Mouse (Mus musculus): Measurements from ENCODE around the gene Acly. TPM values are rescaled to one million over a fixed set of nuclear protein-coding genes. Genes with fewer than 3 reads are reported as not detected.

The Acly gene
- 10 to 100 TPM; 38.9 to 41.2 TPM for total RNA-seq (2021)
- long read RNA-seq, experiment 1, full-length matches to known transcripts = 59 of 86 reads
- long read RNA-seq, experiment 1, partial matches to known transcripts = 19 of 86 reads
- long read RNA-seq, experiment 1, other reads (novel, unspliced or antisense) = 8 of 86 reads
- long read RNA-seq, experiment 2, full-length matches to known transcripts = 74 of 87 reads
- long read RNA-seq, experiment 2, partial matches to known transcripts = 9 of 87 reads
- long read RNA-seq, experiment 2, other reads (novel, unspliced or antisense) = 4 of 87 reads

DNA sequence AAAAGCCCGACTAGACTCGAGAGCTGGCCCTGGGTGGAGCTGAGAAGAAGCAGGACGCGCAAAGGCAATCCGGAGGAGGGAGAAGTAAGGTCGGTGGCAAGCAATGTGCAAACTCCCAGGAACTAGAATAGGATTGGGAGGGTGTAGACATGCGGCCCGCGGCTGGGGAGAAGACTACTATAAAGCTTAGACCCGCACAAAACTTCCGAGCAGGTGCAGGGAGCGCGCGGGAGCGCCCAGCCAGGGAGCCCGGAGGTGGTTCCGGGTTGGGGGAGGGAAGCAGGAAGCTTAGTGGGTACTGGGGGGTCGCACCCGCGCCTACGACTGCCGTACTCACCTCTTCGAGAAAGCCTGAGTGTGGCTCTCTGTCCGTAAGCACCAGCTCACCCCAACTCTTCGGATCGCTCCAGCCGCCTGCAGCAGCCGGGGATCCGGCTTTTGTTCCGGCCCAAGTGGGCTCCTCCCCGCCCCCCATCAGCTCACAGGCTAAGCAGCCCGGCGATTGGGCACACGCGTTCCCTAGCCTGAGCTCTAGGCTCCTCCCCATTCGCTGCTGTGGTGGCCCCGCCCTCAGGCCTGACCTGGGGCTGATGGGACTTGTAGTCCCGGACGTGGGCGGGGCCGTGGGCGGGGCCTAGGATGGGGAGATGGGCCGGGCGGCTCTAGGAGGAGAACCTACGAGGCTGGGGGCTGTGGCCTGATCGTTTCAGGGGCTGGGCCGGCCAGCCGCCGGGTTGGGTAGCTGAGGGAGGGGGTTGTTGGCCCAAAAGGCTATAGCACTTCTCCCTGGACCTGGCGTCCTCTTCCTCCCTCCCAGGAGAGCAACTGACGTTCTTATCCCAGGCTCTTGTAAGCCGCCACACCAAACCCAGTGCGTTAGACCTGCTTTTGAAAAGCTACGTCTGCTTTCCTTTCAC is at the start of gene Acly:
TSS of gene Acly (minus strand) at position 543 of the 917 bp plus-strand sequence.
- peak; percentile 98 to 99 for DNase-seq
- intact Hi-C loops (cut with DNase I) = no loop called here

DNA sequence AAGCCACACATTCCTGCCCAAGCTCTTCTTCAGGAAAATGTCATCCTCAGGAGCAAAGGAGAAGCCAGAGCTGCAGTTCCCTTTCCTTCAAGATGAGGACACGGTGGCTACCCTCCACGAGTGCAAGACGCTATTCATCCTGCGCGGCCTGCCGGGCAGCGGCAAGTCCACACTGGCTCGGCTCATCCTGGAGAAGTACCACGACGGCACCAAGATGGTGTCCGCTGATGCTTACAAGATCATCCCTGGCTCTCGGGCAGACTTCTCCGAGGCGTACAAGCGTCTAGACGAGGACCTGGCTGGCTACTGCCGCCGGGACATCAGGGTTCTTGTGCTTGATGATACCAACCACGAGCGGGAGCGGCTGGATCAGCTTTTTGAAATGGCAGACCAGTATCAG is 48.5 kb upstream of the Acly start:
- intact Hi-C loops (cut with DNase I) = no loop called here

DNA sequence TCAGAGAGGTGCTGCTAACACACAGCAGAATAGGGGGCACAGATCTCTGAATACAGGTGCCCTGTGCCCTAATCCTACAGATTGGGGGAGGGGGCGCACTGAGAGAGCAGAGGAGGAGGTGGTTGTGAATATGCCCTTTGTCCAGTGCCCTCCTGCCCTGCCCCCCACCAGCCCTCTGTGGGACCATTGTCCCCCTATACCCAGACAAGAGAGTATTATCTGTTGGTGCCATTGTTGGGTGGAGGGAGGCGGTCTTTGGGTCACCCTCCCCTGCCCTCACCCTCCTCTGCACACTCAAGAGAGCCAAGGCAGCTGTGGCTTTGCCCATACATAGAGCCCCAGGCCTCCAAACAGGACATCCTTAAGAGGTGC is 47.7 kb upstream of the Acly start:
- DNase-seq = no peak
- intact Hi-C loops (cut with DNase I) = no loop called here

More for the DNA sequence above, 48.5 kb upstream of the Acly start:
- no peak for DNase-seq

DNA sequence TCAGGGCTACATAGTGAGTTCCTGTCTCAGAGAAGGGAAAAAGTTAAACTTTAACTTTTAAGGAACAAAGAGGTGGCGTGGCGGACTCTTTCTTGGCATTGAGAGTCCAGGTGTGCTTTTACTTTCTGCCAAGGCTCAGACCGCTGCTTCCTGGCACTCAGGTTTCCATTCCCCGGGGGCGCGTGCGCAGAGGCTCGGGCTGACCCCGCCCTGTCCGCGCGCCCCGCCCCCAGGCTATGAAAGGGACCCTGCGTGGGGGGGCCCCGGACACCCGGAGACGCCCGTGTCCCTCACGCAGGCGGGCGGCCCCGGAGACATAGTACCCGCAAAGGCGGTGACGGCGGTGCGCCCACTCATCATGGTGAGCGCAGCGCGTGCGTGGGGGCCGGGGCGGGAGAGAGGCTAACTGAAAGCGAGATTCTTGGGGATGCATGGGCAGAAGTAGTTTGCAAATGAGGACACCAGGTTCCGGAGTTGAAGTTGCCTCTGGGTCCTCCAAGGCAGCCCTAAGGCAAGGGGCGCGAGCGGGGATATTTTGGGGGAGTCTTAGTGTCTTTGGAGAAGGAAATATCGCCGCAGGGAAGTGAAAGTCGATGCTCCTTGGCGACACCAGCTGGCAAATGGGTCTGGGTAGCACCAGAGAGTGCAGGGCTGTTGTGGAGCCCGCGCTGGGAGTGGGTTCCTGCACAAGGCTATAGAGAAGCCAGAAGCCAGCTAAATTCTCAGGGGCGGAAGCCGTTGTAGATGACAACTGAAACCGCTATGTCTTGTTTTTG is 47.1 kb upstream of the Acly start, which contains the start of gene Cnp:
TSS of gene Cnp (plus strand) at position 197 of the 776 bp plus-strand sequence.
- intact Hi-C loops (cut with DNase I) = loop anchor here (5.0 kb wide), 1 partner anchor 187 kb away; the partner anchor contains the start of gene Hcrt
- DNase-seq = peak; percentile 84 to 86

DNA sequence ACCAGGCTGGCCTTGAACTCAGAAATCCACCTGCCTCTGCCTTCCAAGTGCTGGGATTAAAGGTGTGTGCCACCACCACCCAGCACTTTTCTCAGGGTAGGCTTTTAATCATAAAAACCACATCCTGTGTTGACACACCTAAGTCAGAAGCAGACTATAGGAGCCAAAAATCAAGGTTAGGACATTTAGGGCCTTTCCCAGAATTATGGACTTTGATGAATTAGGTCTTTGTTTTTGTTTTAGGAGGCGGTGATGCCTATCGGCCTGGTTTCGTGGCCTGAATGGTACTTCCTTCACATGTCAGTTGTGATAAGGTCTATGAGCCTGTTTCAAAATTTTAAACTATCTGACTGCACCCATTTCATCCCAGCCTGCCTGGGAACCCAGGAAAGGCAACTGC is 46.4 kb upstream of the Acly start:
- no peak for DNase-seq
- intact Hi-C loops (cut with DNase I) = loop anchor here (5.0 kb wide), 1 partner anchor 188 kb away; the partner anchor contains the start of gene Hcrt

DNA sequence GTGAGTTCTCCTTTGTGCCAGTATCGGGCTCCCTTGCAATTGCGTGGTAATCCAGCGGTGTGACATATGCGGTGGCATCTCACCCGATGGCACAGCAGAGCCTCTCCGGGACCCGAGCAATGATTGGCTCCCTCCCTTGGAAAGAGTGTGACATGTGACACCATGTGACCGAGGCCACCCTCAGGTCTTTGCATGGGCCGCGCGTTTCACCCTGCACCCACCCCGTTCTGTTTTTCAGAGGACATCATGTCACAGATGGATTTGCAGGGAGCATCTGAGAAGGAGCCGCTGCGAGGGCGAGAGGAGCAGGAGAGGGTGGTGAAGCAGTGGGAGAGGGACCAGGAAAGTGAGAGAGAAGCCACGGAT is 43.4 kb upstream of the Acly start:
- DNase-seq = peak in 1 of 2 experiments; percentile 14
- intact Hi-C loops (cut with DNase I) = loop anchor here (2.0 to 5.0 kb wide), 4 partner anchors 48 to 191 kb away; partner anchors contain the start of genes Hcrt and Nkiras2

DNA sequence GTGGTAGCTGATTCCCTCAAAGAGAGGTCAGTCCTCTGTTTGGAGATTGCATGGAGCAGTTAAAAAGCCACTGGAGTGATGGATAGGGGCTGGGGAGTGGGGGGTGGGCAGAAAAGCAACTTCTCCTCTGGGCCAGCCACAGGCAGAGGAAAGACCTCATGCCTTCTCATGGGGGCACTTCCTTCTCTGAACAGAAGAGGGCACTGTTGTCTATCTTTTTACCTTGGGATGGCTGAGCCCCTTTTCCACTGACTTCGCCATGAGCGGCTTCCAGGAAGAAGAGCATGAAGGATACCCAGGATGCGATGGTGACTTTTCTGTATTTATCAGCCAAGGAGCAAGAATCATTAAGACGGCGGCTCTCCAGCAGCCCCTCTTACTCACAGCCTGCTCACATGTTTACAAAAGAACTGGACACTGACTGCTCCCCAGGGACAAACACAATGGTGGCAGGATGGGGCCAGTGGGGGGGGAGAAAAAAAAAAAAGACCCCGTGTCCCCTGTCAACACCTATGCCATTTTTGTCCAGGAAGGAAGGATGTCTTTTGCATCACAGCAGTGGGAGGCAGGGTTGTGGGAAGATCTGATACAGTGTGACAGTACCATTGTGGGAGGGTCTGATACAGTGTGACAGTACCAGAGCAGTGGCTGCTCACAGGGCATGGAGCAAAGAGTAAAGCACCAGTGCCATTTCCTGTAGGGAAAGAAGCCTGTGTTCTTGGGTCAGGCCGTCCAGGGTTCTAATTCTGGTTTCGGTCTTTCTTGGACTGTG is 42.8 kb upstream of the Acly start:
- peak; percentile 71 to 87 for DNase-seq
- intact Hi-C loops (cut with DNase I) = loop anchor here (1.0 to 5.0 kb wide), 5 partner anchors 48 to 192 kb away; partner anchors contain the start of genes Hcrt and Nkiras2

DNA sequence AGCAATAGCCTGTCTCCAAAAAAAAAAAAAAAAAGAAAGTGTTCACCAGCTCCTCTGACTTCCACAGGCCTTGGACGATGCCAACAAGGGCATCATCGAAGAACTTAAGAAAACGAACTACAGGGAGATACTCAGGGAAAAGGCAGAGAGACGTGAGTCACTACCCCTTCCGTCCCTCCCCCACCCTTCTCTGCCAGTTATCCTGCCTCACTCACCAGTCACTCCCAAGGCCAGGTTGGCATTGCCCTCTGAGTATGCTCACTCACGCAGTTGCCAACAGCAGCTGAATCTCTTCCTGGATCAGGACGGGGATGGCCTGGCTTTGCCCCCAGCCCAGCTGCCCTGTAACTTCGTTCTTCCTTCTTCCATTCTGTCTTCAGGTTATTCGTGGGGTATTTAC is 42.0 kb upstream of the Acly start:
- DNase-seq = no peak
- intact Hi-C loops (cut with DNase I) = loop anchor here (1.0 to 5.0 kb wide), 5 partner anchors 49 to 193 kb away; partner anchors contain the start of genes Hcrt and Nkiras2

DNA sequence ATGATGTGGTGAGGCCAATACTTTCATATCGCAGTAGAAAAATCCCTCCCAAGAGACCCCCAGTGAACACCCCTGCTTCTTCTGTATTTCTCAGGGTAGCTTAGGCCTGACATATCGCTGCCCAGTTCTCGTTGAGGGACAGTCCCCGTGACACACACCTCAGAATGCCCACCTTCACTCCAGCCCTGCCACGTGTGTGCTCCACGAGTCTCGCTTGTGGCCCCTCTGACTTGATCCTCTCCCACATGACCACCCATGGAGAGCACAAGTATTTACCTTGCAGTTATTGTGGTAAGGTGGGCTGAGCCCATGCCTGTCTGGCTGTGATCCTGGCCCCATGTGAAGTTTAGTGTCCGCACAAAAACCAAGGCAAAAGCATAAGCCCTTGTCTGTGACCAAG is 40.9 kb upstream of the Acly start:
- DNase-seq = no peak
- intact Hi-C loops (cut with DNase I) = no loop called here

DNA sequence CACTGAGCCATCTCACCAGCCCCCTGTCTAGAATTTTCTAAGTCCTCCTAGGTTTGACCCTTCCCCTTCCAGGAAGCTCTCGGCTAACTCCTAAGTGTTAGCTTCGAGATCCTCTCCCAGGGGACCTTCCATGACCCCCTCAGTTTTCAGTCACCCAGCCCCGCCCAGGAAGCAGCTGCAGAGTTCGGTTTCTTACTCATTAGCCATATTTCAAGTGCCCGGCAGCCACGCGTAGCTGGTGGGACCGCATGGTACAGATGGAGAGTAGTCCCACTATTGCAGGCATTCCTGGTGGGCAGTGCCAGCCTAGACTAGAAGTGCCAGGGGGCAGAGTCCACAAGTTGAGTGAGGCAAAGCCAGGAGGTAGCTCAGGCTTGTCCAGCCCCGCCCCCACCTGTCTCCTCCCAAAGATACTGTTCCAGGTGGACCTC is 40.0 kb upstream of the Acly start:
- intact Hi-C loops (cut with DNase I) = no loop called here
- DNase-seq = no peak

DNA sequence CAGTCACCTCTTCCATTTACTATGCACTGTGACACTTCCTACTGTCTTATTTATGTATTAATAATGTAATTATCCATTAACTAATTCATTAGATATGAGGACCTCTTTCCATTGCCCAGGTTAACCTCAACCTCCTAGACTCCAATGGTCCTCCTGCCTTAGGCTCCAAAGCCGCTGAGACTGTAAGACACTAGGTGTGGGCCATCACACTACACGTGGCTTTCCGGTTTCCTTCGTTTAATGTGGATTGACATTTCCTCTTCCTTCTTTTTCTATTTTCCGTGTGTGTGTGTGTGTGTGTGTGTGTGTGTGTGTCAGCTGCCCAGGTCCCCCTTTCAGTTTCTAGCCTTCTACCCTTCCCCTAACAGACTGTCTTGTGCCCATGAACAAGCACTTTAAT is 39.4 kb upstream of the Acly start:
- DNase-seq = no peak
- intact Hi-C loops (cut with DNase I) = no loop called here

DNA sequence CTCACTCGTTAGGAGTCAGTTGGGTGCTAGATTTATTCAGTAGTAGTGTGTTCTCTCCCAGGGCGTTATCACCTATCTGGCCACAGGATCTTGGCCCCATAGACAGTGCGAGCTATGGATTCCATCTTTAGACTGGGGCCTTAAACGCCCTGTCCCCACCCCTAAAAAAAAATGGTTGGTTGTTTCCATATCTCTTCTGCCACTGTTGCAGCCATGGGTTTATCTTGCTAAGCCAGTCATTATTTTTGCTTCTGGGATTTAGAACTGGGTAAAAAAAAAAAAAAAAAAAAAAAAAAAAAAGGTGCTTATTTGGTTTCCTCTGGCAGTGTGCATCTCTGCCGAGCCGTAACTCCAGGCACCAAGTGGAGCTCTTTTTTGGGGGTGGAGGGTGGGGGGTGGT is 36.9 kb upstream of the Acly start:
- intact Hi-C loops (cut with DNase I) = no loop called here
- DNase-seq = no peak

DNA sequence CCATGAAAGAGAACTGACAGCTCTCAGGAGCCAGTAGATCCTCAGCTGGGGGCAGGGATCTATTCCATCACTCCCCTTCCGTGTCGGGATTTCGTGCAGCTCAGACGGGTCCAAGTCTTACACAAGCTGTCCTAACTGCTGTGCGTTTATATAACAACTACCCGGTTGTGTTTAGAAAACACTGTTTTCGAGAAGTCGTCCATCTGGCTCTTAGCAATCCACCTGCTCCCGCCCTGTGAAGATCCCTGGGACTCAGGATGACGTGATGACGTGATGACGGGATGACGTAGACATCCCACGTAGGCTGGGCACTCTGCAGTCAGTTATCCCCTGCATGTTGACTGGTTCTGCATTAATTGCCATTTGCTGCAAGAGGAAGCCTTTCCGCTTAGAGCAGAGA is 36.5 kb upstream of the Acly start:
- intact Hi-C loops (cut with DNase I) = no loop called here
- DNase-seq = no peak

DNA sequence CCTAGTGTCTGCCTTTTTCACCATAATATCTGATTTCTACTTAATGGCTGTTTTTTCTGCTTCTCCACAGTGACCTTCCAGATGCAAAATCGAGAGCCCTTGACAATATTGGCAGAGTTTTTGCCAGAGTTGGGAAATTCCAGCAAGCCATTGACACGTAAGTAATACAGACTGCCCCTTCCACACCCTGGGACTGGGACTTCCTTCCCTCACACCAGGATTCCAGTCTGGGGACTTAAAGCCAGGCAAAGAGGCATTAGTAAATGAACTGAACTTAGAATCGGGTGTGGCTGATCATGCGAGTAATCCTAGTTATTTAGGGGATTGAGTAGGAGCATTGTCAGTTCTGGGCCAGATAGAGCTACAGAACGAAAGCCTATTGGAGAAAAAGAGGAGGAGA is 33.9 kb upstream of the Acly start:
- intact Hi-C loops (cut with DNase I) = no loop called here
- no peak for DNase-seq

DNA sequence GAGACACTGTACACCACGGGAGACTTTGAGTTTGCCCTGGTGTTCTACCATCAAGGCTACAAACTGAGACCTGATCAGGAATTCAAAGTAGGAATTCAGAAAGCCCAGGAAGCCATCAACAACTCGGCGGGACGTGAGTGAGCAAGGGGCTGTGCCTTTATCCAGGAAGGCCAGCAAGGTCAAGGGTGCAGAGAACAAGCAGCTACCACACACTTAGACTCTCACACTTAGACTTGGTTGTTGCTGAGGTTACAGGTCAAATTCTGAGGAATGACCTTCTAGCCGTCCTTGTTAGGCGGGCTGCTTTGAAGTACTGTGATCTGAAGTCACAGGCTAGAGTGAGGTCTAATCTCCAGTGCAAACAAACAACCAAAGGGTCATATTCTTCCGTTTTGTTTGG is 31.7 kb upstream of the Acly start:
- intact Hi-C loops (cut with DNase I) = loop anchor here (2.0 to 5.0 kb wide), 3 partner anchors 73 to 197 kb away; no protein-coding TSS in a partner anchor
- DNase-seq = no peak

DNA sequence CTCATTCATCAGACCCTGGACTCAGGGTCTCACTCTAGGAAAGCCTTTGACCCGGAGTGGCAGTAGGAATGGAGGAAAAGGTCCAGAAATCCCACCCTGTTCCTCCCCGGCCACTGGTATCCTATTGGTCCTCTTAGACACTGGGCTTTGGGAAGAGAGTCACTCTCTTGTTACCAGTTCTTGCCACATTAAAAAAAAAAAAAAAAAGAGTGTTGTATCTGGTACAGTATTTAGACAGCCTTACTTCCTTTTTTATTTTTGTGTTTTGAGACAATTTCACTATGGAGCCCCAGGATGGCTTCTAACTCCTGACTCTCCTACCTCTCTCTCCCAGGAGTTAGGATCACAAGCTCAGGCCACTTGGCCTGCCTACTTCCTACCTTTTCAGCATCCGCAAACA is 29.8 kb upstream of the Acly start:
- intact Hi-C loops (cut with DNase I) = loop anchor here (5.0 kb wide), 2 partner anchors 130 to 195 kb away; no protein-coding TSS in a partner anchor
- DNase-seq = no peak

DNA sequence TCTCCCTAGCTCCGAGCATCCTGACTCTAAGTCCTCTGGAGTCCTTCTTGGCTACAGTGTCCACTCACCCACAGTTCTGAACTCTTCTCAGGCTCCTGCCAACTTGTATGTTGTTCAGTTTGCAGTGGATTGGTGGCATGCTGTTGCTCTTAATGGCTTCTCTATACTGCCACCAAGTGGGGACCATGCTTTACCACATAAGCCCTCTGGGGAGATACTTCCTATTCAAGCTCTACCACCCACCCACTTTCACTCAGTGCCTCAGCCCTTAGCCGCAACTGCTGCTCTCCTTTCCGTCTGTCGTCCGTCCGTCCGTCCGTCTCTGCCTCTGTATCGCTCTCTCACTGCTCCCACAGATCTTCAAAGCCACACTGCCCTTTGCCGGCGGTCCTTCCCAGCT is 27.8 kb upstream of the Acly start:
- intact Hi-C loops (cut with DNase I) = loop anchor here (2.0 to 5.0 kb wide), 3 partner anchors 43 to 193 kb away; no protein-coding TSS in a partner anchor
- peak; percentile 44 to 69 for DNase-seq

DNA sequence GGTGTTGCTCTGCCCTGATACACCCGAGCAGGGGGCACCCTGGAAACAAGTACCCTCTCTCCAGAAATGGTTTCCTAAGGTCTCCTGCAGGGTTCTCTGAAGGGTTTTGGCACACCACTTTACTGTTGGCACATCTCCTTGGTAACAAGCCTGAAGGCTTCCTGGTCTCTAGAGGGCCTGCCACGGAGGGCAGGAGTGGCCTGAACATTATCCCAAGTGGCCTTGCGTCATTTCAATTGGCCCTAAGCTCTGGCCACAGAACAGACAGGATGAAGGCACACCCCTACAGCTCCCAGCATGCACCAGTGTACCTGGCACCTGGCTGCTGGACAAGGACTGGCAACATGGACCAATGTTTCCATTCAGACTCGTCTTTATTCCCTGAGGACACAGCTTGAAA is 25.0 kb upstream of the Acly start:
- intact Hi-C loops (cut with DNase I) = no loop called here

DNA sequence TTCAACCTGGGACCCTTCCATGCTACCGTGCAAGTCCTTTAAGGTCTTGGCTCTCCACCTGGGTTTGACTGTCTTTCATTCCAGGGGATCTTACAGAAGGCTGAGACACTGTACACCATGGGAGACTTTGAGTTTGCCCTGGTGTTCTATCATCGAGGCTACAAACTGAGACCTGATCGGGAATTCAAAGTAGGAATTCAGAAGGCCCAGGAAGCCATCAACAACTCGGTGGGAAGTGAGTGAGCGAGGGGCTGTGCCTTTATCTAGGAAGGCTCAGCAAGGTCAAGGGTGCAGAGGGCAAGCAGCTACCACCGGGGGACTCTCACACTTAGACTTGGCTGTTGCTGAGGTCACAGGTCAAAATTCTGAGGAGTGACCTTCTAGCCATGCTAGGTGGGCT is 22.3 kb upstream of the Acly start:
- DNase-seq = no peak
- intact Hi-C loops (cut with DNase I) = no loop called here

More for the DNA sequence above, 25.0 kb upstream of the Acly start:
- DNase-seq = no peak

DNA sequence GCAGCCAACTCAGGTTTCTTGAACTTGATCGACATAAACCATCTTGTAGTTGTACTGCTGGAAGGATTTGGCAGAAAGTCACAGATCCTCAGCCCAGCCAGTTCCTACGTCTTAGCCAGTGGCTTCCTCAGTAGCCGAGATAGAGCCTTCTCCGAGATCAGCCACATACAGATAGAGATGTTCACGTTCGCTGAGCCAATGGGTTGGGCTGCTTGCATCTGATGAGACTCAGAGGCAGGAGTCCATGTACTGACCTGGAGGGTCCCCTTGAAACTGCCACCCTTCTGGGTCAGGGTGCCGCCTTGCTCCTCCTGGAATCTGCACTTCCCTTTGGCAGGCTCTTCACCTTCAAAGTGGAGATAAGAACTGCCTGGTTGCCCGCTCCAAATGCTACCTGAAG is 21.7 kb upstream of the Acly start:
- no peak for DNase-seq
- intact Hi-C loops (cut with DNase I) = no loop called here
